Mouse (Mus musculus) cerebellum, postnatal 36 days (tissue): ENCODE measurements around the gene Cbarp.
A peak's percentile ranks its signal among the peaks of the same experiment; 100 is the strongest.

ENCODE experiments used
- DNase-seq, 2 experiments: peaks; one replicate each; pipeline ENCODE4 v3.0.0; 2021 to 2022; ENCODE audit warnings: mixed read lengths in 2 of 2

Gene Cbarp

GRCm38 (mm10) chr10:80142530-80142925, 1.9 kb upstream of the Cbarp start:
- DNase-seq = no peak

GRCm38 (mm10) chr10:80141786-80142529, 1.3 kb upstream of the Cbarp start:
- peak; percentile 94 for DNase-seq

GRCm38 (mm10) chr10:80141243-80141642, 608 bp upstream of the Cbarp start:
- peak; percentile 96 to 99 for DNase-seq

- DNase-seq = no peak
These were observed 515 bp downstream of the Cbarp start for GRCm38 (mm10) chr10:80139975-80140665.

- no peak for DNase-seq
These were observed 1.2 kb downstream of the Cbarp start for GRCm38 (mm10) chr10:80139439-80139775.

GRCm38 (mm10) chr10:80138553-80139438, 1.8 kb downstream of the Cbarp start, which contains the start of gene Atp5d:
Gene Atp5d (plus strand): TSS chr10:80138632.
- peak; percentile 75 to 80 for DNase-seq

- DNase-seq = peak; percentile 33 to 55
These were observed 2.7 kb downstream of the Cbarp start for GRCm38 (mm10) chr10:80137626-80138552.

GRCm38 (mm10) chr10:80136952-80137625, 3.5 kb downstream of the Cbarp start:
- DNase-seq = peak in 1 of 2 experiments; percentile 47

- DNase-seq = no peak
These were observed 4.3 kb downstream of the Cbarp start for GRCm38 (mm10) chr10:80136179-80136951.

GRCm38 (mm10) chr10:80135641-80136040, 5.0 kb downstream of the Cbarp start:
- no peak for DNase-seq

GRCm38 (mm10) chr10:80135161-80135560, 5.5 kb downstream of the Cbarp start:
- no peak for DNase-seq

- DNase-seq = no peak
These were observed 6.2 kb downstream of the Cbarp start for GRCm38 (mm10) chr10:80134421-80134820.

- peak in 1 of 2 experiments; percentile 38 for DNase-seq
These were observed 7.3 kb downstream of the Cbarp start for GRCm38 (mm10) chr10:80133226-80133849.

GRCm38 (mm10) chr10:80131952-80132350, 8.7 kb downstream of the Cbarp start:
- DNase-seq = no peak

GRCm38 (mm10) chr10:80131316-80131951, 9.2 kb downstream of the Cbarp start:
- DNase-seq = no peak

- DNase-seq = no peak
These were observed 10.1 kb downstream of the Cbarp start for GRCm38 (mm10) chr10:80130403-80131031.

- peak; percentile 77 to 82 for DNase-seq
These were observed 10.8 kb downstream of the Cbarp start for GRCm38 (mm10) chr10:80129846-80130245.

- no peak for DNase-seq
These were observed 12.7 kb downstream of the Cbarp start for GRCm38 (mm10) chr10:80127920-80128319.

GRCm38 (mm10) chr10:80123932-80124562, 16.6 kb downstream of the Cbarp start:
- DNase-seq = no peak
